In genomic region chr17:35190096-35190495, GRCm38 (mm10) we compare ENCODE assay signal across 1 mouse cellular context.
A peak's percentile ranks its signal among the peaks of the same experiment; 100 is the strongest.
TF ChIP-seq lines count a peak whose summit lies in the region.

No protein-coding gene starts in this region.

TF ChIP-seq in MEL, 35 proteins besides CTCF, POLR2A, EP300 and RAD21:
- TF ChIP-seq MXI1 (IDR thresholded peaks at IDR 0.05; ENCODE audit: low read depth, low read length) (no peak), JUND (IDR thresholded peaks at IDR 0.05; ENCODE audit: low read depth, low read length) (no peak), ZMIZ1 (IDR thresholded peaks at IDR 0.05; ENCODE audit: low read depth, low read length) (0 out of 2 replicates have a peak, but pooled peaks have one; percentile 7), E2F4 (IDR thresholded peaks at IDR 0.05; ENCODE audit: borderline replicate concordance, low read depth, low read length) (no peak), MYC (IDR thresholded peaks at IDR 0.05; ENCODE audit: low read depth, low read length) (no peak), ZKSCAN1 (IDR thresholded peaks at IDR 0.05; ENCODE audit: low read depth, low read length) (no peak), GABPA (IDR thresholded peaks at IDR 0.05; ENCODE audit: low read depth, low read length) (no peak), CHD1 (IDR thresholded peaks at IDR 0.05; ENCODE audit: low read depth, low read length) (no peak), ZC3H11A (IDR thresholded peaks at IDR 0.05; ENCODE audit: low read depth, low read length) (no peak), NRF1 (IDR thresholded peaks at IDR 0.05; ENCODE audit: insufficient read depth, low read depth, low read length, poor library complexity, severe bottlenecking) (no peak), USF1 (IDR thresholded peaks at IDR 0.05; ENCODE audit: low read depth, low read length) (no peak), SMC3 (IDR thresholded peaks at IDR 0.05; ENCODE audit: low read depth, low read length) (no peak), MEF2A (IDR thresholded peaks at IDR 0.05; ENCODE audit: extremely low read depth, insufficient replicate concordance, low read depth, low read length, poor library complexity, severe bottlenecking) (no peak), MAX (IDR thresholded peaks at IDR 0.05; ENCODE audit: low read length) (no peak; the same call in 1 of the 2 replicates), RCOR1 (IDR thresholded peaks at IDR 0.05; ENCODE audit: low read depth, low read length) (peak; percentile 56; the same call in 1 of the 2 replicates), TCF12 (IDR thresholded peaks at IDR 0.05; ENCODE audit: low read depth, low read length) (no peak), POLR2AphosphoS5 (IDR thresholded peaks at IDR 0.05; ENCODE audit: borderline replicate concordance, low read depth, low read length) (no peak), GATA1 (IDR thresholded peaks at IDR 0.05; ENCODE audit: low read depth, low read length) (peak; percentile 26; the same call in 1 of the 2 replicates), ZNF384 (IDR thresholded peaks at IDR 0.05; ENCODE audit: low read depth, low read length) (no peak), TAL1 (IDR thresholded peaks at IDR 0.05; ENCODE audit: low read length) (peak; percentile 51), UBTF (IDR thresholded peaks at IDR 0.05; ENCODE audit: borderline replicate concordance, insufficient read depth, low read depth, low read length) (no peak), POLR2AphosphoS2 (IDR thresholded peaks at IDR 0.05; ENCODE audit: low read length) (no peak), MAZ (IDR thresholded peaks at IDR 0.05; ENCODE audit: low read depth, low read length) (no peak), MAFK (IDR thresholded peaks at IDR 0.05; ENCODE audit: borderline replicate concordance, low read depth, low read length) (no peak), USF2 (IDR thresholded peaks at IDR 0.05; ENCODE audit: borderline replicate concordance in 1 of 2, insufficient read depth in 1 of 2, low read depth in 1 of 2, low read length in 2 of 2) (no peak), SIN3A (IDR thresholded peaks at IDR 0.05; ENCODE audit: low read length) (peak; percentile 62; the same call in 1 of the 2 replicates), MYB (IDR thresholded peaks at IDR 0.05; ENCODE audit: low read depth, low read length) (no peak), TBP (IDR thresholded peaks at IDR 0.05; ENCODE audit: low read depth, low read length) (no peak; the same call in 1 of the 2 replicates), ETS1 (IDR thresholded peaks at IDR 0.05; ENCODE audit: low read depth, low read length) (peak; percentile 28; the same call in 1 of the 2 replicates), CHD2 (IDR thresholded peaks at IDR 0.05; ENCODE audit: low read length) (no peak), NELFE (IDR thresholded peaks at IDR 0.05; ENCODE audit: low read depth, low read length) (peak; percentile 42; the same call in 1 of the 2 replicates), HCFC1 (IDR thresholded peaks at IDR 0.05; ENCODE audit: low read depth, low read length) (no peak), ELF1 (IDR thresholded peaks at IDR 0.05; ENCODE audit: low read depth, low read length) (0 out of 2 replicates have a peak, but pooled peaks have one; percentile 22), BHLHE40 (IDR thresholded peaks at IDR 0.05; ENCODE audit: borderline replicate concordance, low read depth, low read length) (no peak), KAT2A (conservative IDR thresholded peaks at IDR 0.05; ENCODE audit: low read depth, low read length) (no peak)
TF ChIP-seq in MEL: peak in this region for 8.
